Mouse (Mus musculus) liver, embryonic 12.5 days (tissue): ENCODE data around the gene Ppil3. TPM values are rescaled to one million over a fixed set of nuclear protein-coding genes. Genes with fewer than 3 reads are reported as not detected.
A peak's percentile ranks its signal among the peaks of the same experiment; 100 is the strongest.

Experiments used
- ATAC-seq: fragments of 200-750 bp; cut with Nextera tagmentation; 2 replicates; pipeline ENCODE4 v1.8.0; 2017; ENCODE audit warnings: moderate number of reproducible peaks, mild to moderate bottlenecking, moderate library complexity
- H3K27ac ChIP-seq: fragments of 300-500 bp; sonication (generic); 2 replicates; pipeline ENCODE4 v1.5.1; 2016; ENCODE audit warnings: mild to moderate bottlenecking
- H3K27me3 ChIP-seq: fragments of 300-500 bp; sonication (generic); replicated peaks from 2 replicates; pipeline ENCODE4 v1.6.1; 2016; ENCODE audit warnings: mild to moderate bottlenecking, moderate library complexity
- H3K36me3 ChIP-seq: fragments of 300-500 bp; sonication (generic); 2 replicates; pipeline ENCODE4 v1.6.1; 2016; ENCODE audit warnings: mild to moderate bottlenecking, moderate library complexity
- H3K4me1 ChIP-seq: fragments of 300-500 bp; sonication (generic); 2 replicates; pipeline ENCODE4 v1.6.1; 2016
- H3K4me2 ChIP-seq: fragments of 300-500 bp; sonication (generic); 2 replicates; pipeline ENCODE4 v1.6.1; 2016; ENCODE audit warnings: mild to moderate bottlenecking, moderate library complexity
- H3K4me3 ChIP-seq: fragments of 300-500 bp; sonication (generic); 2 replicates; pipeline ENCODE4 v1.5.1; 2016; ENCODE audit warnings: mild to moderate bottlenecking, moderate library complexity
- H3K9ac ChIP-seq: fragments of 300-500 bp; sonication (generic); 2 replicates; pipeline ENCODE4 v1.6.1; 2016; ENCODE audit warnings: mild to moderate bottlenecking, moderate library complexity
- H3K9me3 ChIP-seq: fragments of 300-500 bp; sonication (generic); replicated peaks from 2 replicates; pipeline ENCODE4 v1.6.1; 2016; ENCODE audit warnings: mild to moderate bottlenecking, moderate library complexity
- WGBS: fragments of 180-500 bp; shearing (Covaris S2); methylation state at CpG from one replicate; pipeline ENCODE4 v1.1.7; 2016; ENCODE audit not compliant: insufficient replicate concordance; 5-methylcytosine and 5-hydroxymethylcytosine counted together
- polyA plus RNA-seq: library from polyadenylated mRNA; unstranded; fragments of >200 nt; fragmentation: Nextera tagmentation; extraction: Ambion mirVana; gene quantifications from 2 replicates; pipeline ENCODE4 v1.2.1, GENCODE M21; 2016

Ppil3 gene
- polyA plus RNA-seq, 1 experiment from 2014 or later: 39.9 TPM

- no peaks in the 10 kb centered on the region for H3K4me1 ChIP-seq
- H3K9ac ChIP-seq: no peak overlapping the region
- no peaks in the 10 kb centered on the region for H3K27me3 ChIP-seq
- ATAC-seq: no peak
- 92% methylated on average over 7 of the region's 7 CpGs for WGBS
- H3K4me3 ChIP-seq: no peak overlapping the region
- H3K9me3 ChIP-seq: no peaks in the 10 kb centered on the region
- no peak overlapping the region for H3K4me2 ChIP-seq
- H3K27ac ChIP-seq: no peak overlapping the region
- peaks cover 90% of the 10 kb centered on the region for H3K36me3 ChIP-seq
These were observed 38.0 kb downstream of the Ppil3 start for GRCm38 (mm10) chr1:58407321-58407720.

- no peak overlapping the region for H3K9ac ChIP-seq
- no peak overlapping the region for H3K4me2 ChIP-seq
- H3K4me3 ChIP-seq: no peak overlapping the region
- WGBS: 86% methylated on average over 5 of the region's 5 CpGs
- peaks cover 90% of the 10 kb centered on the region for H3K36me3 ChIP-seq
- no peak for ATAC-seq
- no peak overlapping the region for H3K27ac ChIP-seq
- H3K27me3 ChIP-seq: no peaks in the 10 kb centered on the region
- H3K9me3 ChIP-seq: no peaks in the 10 kb centered on the region
- no peaks in the 10 kb centered on the region for H3K4me1 ChIP-seq
These were observed 41.5 kb downstream of the Ppil3 start for GRCm38 (mm10) chr1:58403745-58404144.

GRCm38 (mm10) chr1:58401396-58401795, 43.9 kb downstream of the Ppil3 start:
- Histone ChIP-seq H3K9me3 (no peaks in the 10 kb centered on the region), H3K27ac (no peak overlapping the region), H3K4me1 (peaks cover 1% of the 10 kb centered on the region; the same call in 1 of the 2 replicates), H3K27me3 (no peaks in the 10 kb centered on the region), H3K4me3 (no peak overlapping the region), H3K4me2 (no peak overlapping the region), H3K36me3 (peaks cover 93% of the 10 kb centered on the region), H3K9ac (no peak overlapping the region)
- peak; percentile 73; the same call in 1 of the 2 replicates for ATAC-seq
- WGBS: 83% methylated on average over 6 of the region's 6 CpGs

- no peak for ATAC-seq
- H3K4me1 ChIP-seq: peaks cover 18% of the 10 kb centered on the region
- WGBS: 91% methylated on average over 6 of the region's 6 CpGs
- no peaks in the 10 kb centered on the region for H3K9me3 ChIP-seq
- no peaks in the 10 kb centered on the region for H3K27me3 ChIP-seq
- peaks cover 80% of the 10 kb centered on the region for H3K36me3 ChIP-seq
- no peak overlapping the region for H3K27ac ChIP-seq
- no peak overlapping the region for H3K9ac ChIP-seq
- no peak overlapping the region for H3K4me2 ChIP-seq
- no peak overlapping the region for H3K4me3 ChIP-seq
These were observed 47.6 kb downstream of the Ppil3 start for GRCm38 (mm10) chr1:58397731-58398130.

GRCm38 (mm10) chr1:58396179-58396578, 49.1 kb downstream of the Ppil3 start:
- Histone ChIP-seq H3K27ac (no peak overlapping the region), H3K4me3 (no peak overlapping the region), H3K36me3 (peaks cover 65% of the 10 kb centered on the region), H3K9me3 (no peaks in the 10 kb centered on the region), H3K27me3 (no peaks in the 10 kb centered on the region), H3K4me2 (no peak overlapping the region), H3K9ac (no peak overlapping the region), H3K4me1 (peaks cover 29% of the 10 kb centered on the region)
- 93% methylated on average over 1 of the region's 1 CpGs for WGBS
- ATAC-seq: no peak

- peaks cover 56% of the 10 kb centered on the region for H3K36me3 ChIP-seq
- ATAC-seq: no peak
- no peak overlapping the region for H3K9ac ChIP-seq
- H3K9me3 ChIP-seq: no peaks in the 10 kb centered on the region
- WGBS: 78% methylated on average over 3 of the region's 3 CpGs
- H3K4me3 ChIP-seq: no peak overlapping the region
- no peak overlapping the region for H3K4me2 ChIP-seq
- H3K4me1 ChIP-seq: peaks cover 32% of the 10 kb centered on the region
- H3K27ac ChIP-seq: no peak overlapping the region
- H3K27me3 ChIP-seq: no peaks in the 10 kb centered on the region
These were observed 49.9 kb downstream of the Ppil3 start for GRCm38 (mm10) chr1:58395341-58395740.

GRCm38 (mm10) chr1:58393284-58394195, 51.7 kb downstream of the Ppil3 start:
- peaks cover 32% of the 10 kb centered on the region for H3K4me1 ChIP-seq
- WGBS: 1% methylated on average over 79 of the region's 90 CpGs
- H3K9me3 ChIP-seq: no peaks in the 10 kb centered on the region
- peak overlapping the region; percentile 96 for H3K9ac ChIP-seq
- peak overlapping the region; percentile 98 for H3K27ac ChIP-seq
- no peaks in the 10 kb centered on the region for H3K27me3 ChIP-seq
- peak; percentile 72 for ATAC-seq
- H3K4me3 ChIP-seq: peak overlapping the region; percentile 99
- H3K36me3 ChIP-seq: peaks cover 39% of the 10 kb centered on the region
- H3K4me2 ChIP-seq: peak overlapping the region; percentile 88

- H3K4me2 ChIP-seq: peak within 1 kb of the TSS; percentile 88
- peaks cover 31% of the 10 kb centered on the region for H3K36me3 ChIP-seq
- no peaks in the 10 kb centered on the region for H3K27me3 ChIP-seq
- peak; percentile 93 for ATAC-seq
- H3K27ac ChIP-seq: peak within 1 kb of the TSS; percentile 98
- WGBS: under 1% methylated on average over 48 of the region's 61 CpGs
- no peaks in the 10 kb centered on the region for H3K9me3 ChIP-seq
- H3K4me3 ChIP-seq: peak within 1 kb of the TSS; percentile 99
- peak within 1 kb of the TSS; percentile 96 for H3K9ac ChIP-seq
- H3K4me1 ChIP-seq: peaks cover 32% of the 10 kb centered on the region
These were observed 52.5 kb downstream of the Ppil3 start, which contains the start of gene Bzw1 for GRCm38 (mm10) chr1:58392652-58393283. Gene Bzw1, plus strand, starts transcription at chr1:58392898.

- peak overlapping the region; percentile 99 for H3K4me3 ChIP-seq
- WGBS: under 1% methylated on average over 16 of the region's 16 CpGs
- H3K4me1 ChIP-seq: peaks cover 32% of the 10 kb centered on the region
- peaks cover 26% of the 10 kb centered on the region for H3K36me3 ChIP-seq
- H3K27ac ChIP-seq: peak overlapping the region; percentile 98
- H3K9me3 ChIP-seq: no peaks in the 10 kb centered on the region
- H3K9ac ChIP-seq: peak overlapping the region; percentile 96
- no peaks in the 10 kb centered on the region for H3K27me3 ChIP-seq
- no peak for ATAC-seq
- peak overlapping the region; percentile 88 for H3K4me2 ChIP-seq
These were observed 53.0 kb downstream of the Ppil3 start for GRCm38 (mm10) chr1:58392268-58392651.

- WGBS: 41% methylated on average over 19 of the region's 19 CpGs
- peak overlapping the region; percentile 98 for H3K27ac ChIP-seq
These were observed 53.6 kb downstream of the Ppil3 start for GRCm38 (mm10) chr1:58391421-58392267.

GRCm38 (mm10) chr1:58382586-58383281, 62.6 kb downstream of the Ppil3 start:
- 62% methylated on average over 5 of the region's 5 CpGs for WGBS
- Histone ChIP-seq H3K4me3 (no peak overlapping the region), H3K4me2 (no peak overlapping the region), H3K9me3 (no peaks in the 10 kb centered on the region), H3K36me3 (no peaks in the 10 kb centered on the region), H3K9ac (no peak overlapping the region), H3K27ac (no peak overlapping the region), H3K4me1 (no peaks in the 10 kb centered on the region), H3K27me3 (no peaks in the 10 kb centered on the region)
- no peak for ATAC-seq

More at GRCm38 (mm10) chr1:58391421-58392267, 53.6 kb downstream of the Ppil3 start:
- peaks cover 20% of the 10 kb centered on the region for H3K36me3 ChIP-seq
- peaks cover 32% of the 10 kb centered on the region for H3K4me1 ChIP-seq
- no peaks in the 10 kb centered on the region for H3K9me3 ChIP-seq
- peak overlapping the region; percentile 99 for H3K4me3 ChIP-seq
- H3K4me2 ChIP-seq: peak overlapping the region; percentile 88
- no peak for ATAC-seq
- H3K27me3 ChIP-seq: no peaks in the 10 kb centered on the region
- H3K9ac ChIP-seq: peak overlapping the region; percentile 96
